Mouse (Mus musculus) urinary bladder, postnatal 36 days (tissue): ENCODE results near the gene Rbbp5.

Source experiments
- DNase-seq, 2 experiments: peaks; one replicate each; pipeline ENCODE4 v3.0.0; 2022; ENCODE audit warnings: low spot score in 2 of 2, mixed read lengths in 1 of 2

The Rbbp5 gene

DNA sequence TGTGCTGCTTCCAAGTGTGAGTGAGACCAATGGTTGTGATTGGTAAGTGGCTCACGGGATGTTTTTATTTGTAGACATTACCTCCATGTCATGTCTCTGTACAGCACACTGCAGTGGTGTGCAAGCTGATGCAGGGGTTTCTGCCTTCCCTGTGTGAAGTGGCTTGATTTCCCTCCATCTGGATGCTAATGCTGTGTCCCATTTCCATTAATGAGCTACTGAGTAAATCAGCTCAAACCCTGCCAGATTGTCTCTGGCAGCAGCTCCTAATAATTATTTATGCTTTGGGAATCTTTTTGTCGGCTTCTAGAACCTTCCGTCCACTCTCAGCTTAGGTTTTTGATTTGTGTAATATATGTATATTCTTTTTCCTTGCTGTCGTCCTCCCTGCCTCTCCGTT, 28.0 kb downstream of the Rbbp5 start:
- DNase-seq: no peak

- no peak for DNase-seq
Observed at GRCm38 (mm10) chr1:132506058-132506457, 28.9 kb downstream of the Rbbp5 start, which contains the start of gene Tmem81. Gene Tmem81, plus strand, starts transcription at chr1:132506230.

GRCm38 (mm10) chr1:132506656-132507055, 29.5 kb downstream of the Rbbp5 start:
- no peak for DNase-seq

- DNase-seq: no peak
Observed at GRCm38 (mm10) chr1:132509771-132510170, 32.6 kb downstream of the Rbbp5 start.

DNA sequence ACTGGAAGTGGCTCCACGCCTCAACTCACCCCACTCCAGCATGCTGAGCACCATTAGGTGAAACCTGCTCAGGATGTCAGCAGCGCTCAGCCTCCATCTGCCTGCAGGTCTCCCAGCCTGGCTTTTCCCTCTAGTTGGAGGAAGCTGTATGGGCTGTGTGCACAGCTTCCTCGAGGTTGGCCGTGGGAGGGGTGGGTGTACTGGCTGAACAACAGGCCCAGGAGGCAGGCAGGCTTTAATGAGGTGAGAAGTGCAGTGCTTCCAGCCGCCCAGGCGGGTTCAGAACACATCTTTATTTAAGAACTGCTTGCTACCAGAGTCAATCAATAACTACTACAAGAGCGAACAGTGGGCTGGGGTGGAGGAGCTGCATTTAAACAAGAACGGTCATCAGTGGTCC, 34.4 kb downstream of the Rbbp5 start:
- DNase-seq: no peak

DNA sequence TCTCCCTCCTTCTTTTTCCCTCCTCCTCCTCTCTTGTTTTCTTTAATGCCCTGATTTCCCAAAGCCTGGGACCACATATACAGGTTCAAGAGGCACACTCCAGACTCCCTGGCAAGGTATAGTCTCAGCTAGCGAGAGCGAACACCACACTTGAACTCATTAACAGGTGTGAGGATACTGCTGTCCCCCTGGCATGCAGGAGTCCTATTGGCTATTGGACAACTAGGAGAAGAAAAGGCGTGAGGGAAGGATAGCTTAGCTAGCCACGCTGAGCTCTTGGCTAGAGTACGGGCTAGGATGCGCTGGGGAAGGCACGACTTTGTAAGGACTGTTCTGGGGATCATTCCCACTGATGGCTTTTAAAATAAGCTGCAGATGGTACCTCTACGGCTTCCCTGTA, 34.9 kb downstream of the Rbbp5 start:
- DNase-seq: no peak

DNA sequence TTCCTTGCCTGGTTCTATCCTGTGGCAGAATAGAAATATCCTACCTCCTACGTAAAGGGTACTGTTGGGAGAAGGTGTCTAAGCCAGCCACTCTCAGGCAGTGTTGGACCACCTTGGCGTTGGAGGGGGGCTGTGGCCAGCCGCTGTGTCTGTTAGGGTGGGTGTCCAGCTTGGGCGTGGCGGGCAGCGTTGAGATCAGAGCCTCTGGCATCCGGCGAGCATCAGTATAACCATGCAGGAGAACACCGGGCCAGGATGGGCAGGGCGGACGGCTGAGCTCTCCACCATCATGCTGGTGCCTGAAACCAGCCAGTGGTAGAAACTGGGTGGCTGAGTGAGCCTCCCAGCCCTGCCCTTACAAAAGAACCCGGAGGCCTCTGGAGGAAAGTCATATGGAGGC, 38.2 kb downstream of the Rbbp5 start:
- no peak for DNase-seq

DNA sequence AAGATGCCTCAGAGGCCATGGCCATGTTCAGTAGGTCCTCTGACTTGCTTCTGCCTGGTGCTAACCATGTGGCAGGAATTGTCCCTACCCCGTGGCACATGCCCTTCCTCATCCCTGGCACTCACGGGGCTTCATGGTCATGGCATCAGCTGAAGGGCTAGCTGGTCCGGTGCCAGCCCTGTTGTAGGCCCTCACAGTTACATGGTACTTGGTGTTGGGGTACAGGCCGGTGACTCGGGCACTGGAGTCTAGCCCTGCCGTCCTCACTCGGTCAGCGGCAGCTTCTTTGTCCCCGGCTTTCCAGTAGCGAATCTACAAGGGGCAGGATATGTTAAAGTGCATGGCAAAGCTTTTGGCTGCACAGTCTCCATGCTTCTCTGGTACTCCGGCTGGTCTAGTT, 39.6 kb downstream of the Rbbp5 start:
- no peak for DNase-seq

GRCm38 (mm10) chr1:132518621-132519020, 41.5 kb downstream of the Rbbp5 start:
- DNase-seq: no peak

DNA sequence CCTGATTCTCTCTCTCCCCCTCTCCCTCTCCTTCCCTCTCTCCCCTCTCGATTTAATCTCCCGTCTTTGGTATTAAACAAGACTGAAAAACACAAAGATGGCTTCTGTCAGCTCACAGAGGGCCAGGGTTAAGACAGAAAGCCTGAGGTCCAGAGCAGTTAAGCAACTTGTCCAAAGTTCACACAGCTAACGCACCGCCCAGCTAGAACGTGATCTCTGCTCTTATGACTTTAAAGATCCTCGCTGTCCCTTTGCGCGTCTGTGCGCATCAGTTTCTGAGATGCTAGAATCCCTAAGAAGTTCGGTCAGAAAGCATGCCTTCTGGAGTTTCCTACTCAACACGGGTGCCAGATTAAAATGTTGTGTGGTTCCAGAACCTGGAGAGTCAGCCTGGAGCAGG, 42.6 kb downstream of the Rbbp5 start:
- no peak for DNase-seq

GRCm38 (mm10) chr1:132520764-132521163, 43.6 kb downstream of the Rbbp5 start:
- peak; percentile 15 to 52 for DNase-seq

DNA sequence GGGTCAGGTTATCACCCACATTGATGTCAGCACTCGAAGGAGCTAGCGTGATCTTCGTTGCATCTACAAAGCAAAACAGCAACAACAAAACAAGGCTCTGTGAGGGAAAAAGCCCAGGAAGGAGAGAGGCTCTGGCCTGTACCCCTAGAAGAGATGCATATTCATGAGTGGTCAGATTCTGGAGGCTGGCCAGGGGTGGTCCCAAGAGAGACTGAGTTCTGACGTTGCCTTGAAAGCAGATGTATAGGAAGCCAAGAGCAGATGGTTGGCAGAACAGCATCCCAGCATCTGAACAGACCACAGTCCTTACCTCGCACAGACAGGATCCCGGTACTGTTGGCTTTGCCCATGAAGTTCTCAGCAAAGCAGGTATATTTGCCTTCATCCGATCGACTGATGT, 45.9 kb downstream of the Rbbp5 start:
- DNase-seq: no peak

DNA sequence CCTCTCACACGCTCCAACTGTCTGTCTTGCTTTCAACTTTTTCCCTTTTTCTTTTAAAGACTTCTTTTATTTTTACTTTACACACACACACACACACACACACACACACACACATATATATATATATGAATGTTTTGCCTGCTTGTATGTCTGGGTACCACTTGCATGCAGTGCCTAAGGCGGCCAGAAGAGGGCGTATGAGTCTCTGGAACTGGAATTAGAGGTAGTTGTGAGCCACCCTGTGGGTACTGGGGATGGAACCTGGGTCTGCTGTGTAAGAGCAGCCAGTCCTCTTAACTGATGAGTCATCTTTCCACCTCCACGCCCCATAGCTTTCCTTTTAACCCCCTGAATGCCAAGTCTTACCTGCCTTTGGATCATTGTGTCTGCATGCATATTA, 46.8 kb downstream of the Rbbp5 start:
- DNase-seq: no peak

GRCm38 (mm10) chr1:132525832-132526231, 48.7 kb downstream of the Rbbp5 start:
- DNase-seq: peak; percentile 47 to 52

- DNase-seq: no peak
Observed at GRCm38 (mm10) chr1:132528071-132528470, 50.9 kb downstream of the Rbbp5 start.

- no peak for DNase-seq
Observed at GRCm38 (mm10) chr1:132528647-132529334, 51.6 kb downstream of the Rbbp5 start.

DNA sequence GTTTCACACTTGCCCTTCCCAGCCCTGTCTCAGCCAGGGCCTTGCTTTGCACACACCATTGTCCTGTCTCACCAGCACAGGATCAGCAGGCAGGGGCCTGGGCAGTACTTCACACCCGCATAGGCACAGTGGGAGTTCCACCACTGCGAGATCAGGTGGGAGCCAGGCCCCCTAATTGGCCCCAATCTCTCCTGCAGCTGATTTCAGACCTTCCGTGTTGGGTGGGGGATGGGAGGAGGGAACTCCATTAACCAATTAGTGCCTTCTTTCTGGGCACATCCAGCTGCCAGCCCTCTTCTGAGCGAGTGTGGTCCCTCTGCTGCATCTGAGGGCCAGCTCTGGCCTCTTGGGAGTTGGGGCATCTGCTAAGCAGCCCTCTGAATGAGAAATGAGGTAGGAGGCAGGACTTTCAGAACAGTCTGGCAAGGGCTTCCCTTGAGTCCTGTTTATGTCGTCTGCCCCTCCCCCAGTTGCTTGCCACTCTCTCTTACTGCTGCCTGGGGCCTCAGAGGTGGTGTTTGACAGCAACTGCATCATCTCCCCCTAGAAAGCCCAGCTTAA, 53.5 kb downstream of the Rbbp5 start:
- DNase-seq: no peak

- no peak for DNase-seq
Observed at GRCm38 (mm10) chr1:132532521-132532920, 55.4 kb downstream of the Rbbp5 start.

DNA sequence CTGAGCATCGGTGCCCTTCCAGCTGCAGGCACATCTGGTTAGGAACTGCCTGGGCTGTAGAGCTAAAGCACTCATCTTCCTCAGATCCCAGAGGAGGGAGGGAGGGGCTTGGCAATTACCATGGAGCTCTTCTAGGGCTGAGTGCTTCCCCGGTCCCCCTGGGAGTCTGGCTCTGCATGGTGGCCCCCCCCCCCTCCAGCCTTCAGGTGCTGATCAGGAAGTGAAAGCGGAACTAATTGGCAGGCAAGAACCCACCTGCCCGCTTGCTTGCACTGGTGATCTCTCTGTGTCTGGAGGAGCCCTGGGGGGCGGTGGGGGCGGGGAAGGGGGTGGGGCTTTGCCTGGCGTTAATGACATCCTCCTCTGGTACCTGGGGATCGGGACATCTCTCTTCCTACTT, 56.7 kb downstream of the Rbbp5 start:
- no peak for DNase-seq

DNA sequence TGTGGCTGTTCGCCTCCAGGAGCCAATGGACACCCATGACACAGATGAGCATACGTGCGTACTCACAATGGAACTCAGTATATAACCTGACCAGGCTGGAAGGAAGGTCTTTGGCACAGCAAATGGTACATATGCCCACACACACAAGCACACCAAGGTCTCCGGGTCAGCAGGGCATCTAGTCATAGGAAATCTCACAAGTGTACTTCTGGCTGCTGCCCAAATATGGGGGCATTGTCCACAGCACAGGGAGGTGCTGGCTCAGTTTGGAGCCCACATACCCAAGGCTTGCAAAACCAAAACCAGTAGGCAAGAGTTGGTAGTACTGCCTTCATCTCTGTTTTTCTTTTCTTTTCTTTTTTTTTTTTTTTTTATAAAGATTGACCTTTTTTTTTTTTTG, 58.4 kb downstream of the Rbbp5 start:
- DNase-seq: no peak

- DNase-seq: no peak
Observed at GRCm38 (mm10) chr1:132536416-132536815, 59.3 kb downstream of the Rbbp5 start.

DNA sequence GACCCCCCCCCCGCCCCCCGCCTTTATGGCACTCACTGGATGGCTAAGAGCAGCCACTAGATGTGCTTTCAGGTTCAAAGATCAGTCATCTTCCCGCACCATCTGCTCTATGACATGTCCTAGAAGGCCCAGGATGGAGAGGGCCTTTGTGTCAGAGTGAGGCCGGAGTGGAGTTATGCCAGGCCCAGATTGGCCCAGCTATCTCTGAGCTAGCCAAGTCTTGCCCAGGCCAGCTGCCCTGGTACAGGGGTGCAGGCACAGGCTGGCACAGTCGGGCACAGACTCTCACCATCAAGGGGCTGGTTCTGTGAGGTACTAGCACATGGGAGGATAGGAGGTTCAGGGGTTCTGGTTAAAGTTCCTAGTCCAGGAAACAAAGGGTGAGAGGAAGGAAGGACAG, 60.6 kb downstream of the Rbbp5 start:
- DNase-seq: no peak

GRCm38 (mm10) chr1:132540701-132541100, 63.5 kb downstream of the Rbbp5 start:
- DNase-seq: no peak
